Mouse (Mus musculus): Measurements from ENCODE around the gene Iqcb1. TPM values are rescaled to one million over a fixed set of nuclear protein-coding genes. Genes with fewer than 3 reads are reported as not detected.
"Not testable (repeated sequence)": the region's sequence is repeated elsewhere in the genome, so short reads cannot be mapped to it uniquely, and the experiment has no call there.

Iqcb1 gene
- polyA plus RNA-seq, 1 experiment from 2014 or later, result 73.7 TPM

DNA sequence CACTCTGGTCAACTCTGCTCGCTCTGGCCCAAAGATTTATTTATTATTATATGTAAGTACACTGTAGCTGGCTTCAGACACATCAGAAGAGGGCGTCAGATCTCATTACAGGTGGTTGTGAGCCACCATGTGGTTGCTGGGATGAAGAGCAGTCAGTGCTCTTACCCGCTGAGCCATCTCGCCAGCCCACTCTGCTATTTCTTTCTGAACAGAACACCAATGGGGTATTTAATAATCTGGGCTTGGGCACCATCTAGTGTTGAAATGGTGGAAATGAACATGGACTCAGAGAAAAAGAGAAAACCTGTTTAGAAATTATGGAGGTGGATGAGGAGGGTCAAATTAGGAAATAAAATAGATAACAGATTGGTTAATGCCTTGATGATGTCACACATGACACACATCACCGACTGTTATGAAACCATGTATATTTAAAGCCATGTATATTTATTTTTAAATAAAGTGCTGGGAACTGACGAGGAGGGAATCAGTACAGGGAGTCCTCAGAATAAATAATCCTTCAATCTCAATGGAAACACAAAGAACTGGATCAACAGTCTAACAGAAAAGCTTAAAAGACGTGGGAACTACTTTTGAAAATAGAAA, 10.8 kb upstream of the Iqcb1 start:
- 16% methylated on average over 7 of the region's 7 CpGs for WGBS
- peak; percentile 88 for ATAC-seq (ENCODE audit: insufficient number of reproducible peaks, insufficient read depth, low FRiP score, low TSS enrichment, low read depth)
- H3K36me3 ChIP-seq, result no peaks in the 10 kb centered on the region

GRCm38 (mm10) chr16:36820016-36820415, 8.2 kb upstream of the Iqcb1 start:
- Histone ChIP-seq H3K4me1 (replicated peaks) (peaks cover 5% of the 10 kb centered on the region; the same call in 1 of the 2 replicates), H3K27me3 (no peaks in the 10 kb centered on the region), H3K9ac (replicated peaks) (no peak overlapping the region), H3K36me3 (no peaks in the 10 kb centered on the region), H3K27ac (no peak overlapping the region), H3K4me2 (no peak overlapping the region), H3K9me3 (no peaks in the 10 kb centered on the region), H3K4me3 (replicated peaks) (no peak overlapping the region)
- no peak for ATAC-seq (ENCODE audit: insufficient number of reproducible peaks, insufficient read depth, low FRiP score, low TSS enrichment, low read depth)
- 91% methylated on average over 6 of the region's 6 CpGs for WGBS

More for the DNA sequence above, 10.8 kb upstream of the Iqcb1 start:
- no peaks in the 10 kb centered on the region for H3K27me3 ChIP-seq
- no peak overlapping the region for H3K4me3 ChIP-seq (replicated peaks)
- H3K4me1 ChIP-seq (replicated peaks), result peaks cover 5% of the 10 kb centered on the region; the same call in 1 of the 2 replicates
- no peaks in the 10 kb centered on the region for H3K9me3 ChIP-seq
- no peak overlapping the region for H3K27ac ChIP-seq
- H3K9ac ChIP-seq (replicated peaks), result no peak overlapping the region
- no peak overlapping the region for H3K4me2 ChIP-seq

GRCm38 (mm10) chr16:36820747-36821146, 7.4 kb upstream of the Iqcb1 start:
- Histone ChIP-seq H3K27ac (no peak overlapping the region), H3K4me3 (replicated peaks) (no peak overlapping the region), H3K4me2 (no peak overlapping the region), H3K27me3 (no peaks in the 10 kb centered on the region), H3K4me1 (replicated peaks) (peaks cover 5% of the 10 kb centered on the region; the same call in 1 of the 2 replicates), H3K9me3 (no peaks in the 10 kb centered on the region), H3K36me3 (no peaks in the 10 kb centered on the region), H3K9ac (replicated peaks) (no peak overlapping the region)
- 76% methylated on average over 3 of the region's 3 CpGs for WGBS
- ATAC-seq (ENCODE audit: insufficient number of reproducible peaks, insufficient read depth, low FRiP score, low TSS enrichment, low read depth), result no peak

DNA sequence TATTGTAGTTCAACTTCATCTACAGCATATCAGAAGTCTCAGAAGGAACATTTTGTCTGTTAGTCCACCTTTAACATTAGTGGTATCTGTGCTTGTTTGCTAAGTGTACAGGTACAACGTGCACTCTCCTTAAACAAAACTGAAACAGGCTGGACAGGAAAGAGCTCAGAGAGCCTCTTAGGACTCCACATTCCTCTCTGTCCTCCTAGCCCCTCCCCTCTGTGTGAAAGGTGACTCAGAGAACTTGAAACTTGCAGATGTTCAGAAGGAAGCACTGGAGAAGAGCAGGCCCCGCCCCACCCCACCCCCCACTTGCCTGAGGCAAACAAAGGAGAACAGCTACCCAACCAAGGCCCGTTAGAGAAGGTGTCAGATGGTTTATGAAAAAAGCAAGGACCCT, 6.7 kb upstream of the Iqcb1 start:
- no peak overlapping the region for H3K27ac ChIP-seq
- no peak for ATAC-seq (ENCODE audit: insufficient number of reproducible peaks, insufficient read depth, low FRiP score, low TSS enrichment, low read depth)

DNA sequence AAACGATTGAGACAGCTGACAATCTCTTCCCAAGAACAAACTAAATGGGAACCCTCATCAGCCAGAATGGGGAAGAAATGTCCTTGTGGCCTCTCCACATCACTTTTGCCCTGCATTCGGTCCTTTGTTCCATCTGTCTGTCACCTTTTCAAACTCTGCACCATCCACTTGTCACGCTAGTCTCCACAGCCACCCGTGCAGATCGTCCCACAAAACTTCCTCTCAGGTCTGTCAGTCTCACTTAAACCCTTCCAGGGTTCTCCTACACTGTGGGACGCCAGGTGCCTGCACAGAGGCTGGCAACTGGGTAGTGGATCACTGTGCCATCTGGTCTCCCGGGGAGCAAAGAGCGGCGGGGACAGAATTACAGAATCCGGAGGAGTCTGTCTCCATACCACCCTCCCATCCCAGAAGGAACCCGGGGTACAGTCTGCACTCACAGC, 553 bp upstream of the Iqcb1 start:
- H3K9ac ChIP-seq (replicated peaks), result peak overlapping the region; percentile 92
- no peaks in the 10 kb centered on the region for H3K36me3 ChIP-seq
- H3K4me2 ChIP-seq, result peak overlapping the region; percentile 68
- H3K9me3 ChIP-seq, result no peaks in the 10 kb centered on the region
- H3K4me1 ChIP-seq (replicated peaks), result peaks cover 4% of the 10 kb centered on the region; the same call in 1 of the 2 replicates
- H3K27me3 ChIP-seq, result 0 out of 2 replicates have a peak, but pooled peaks cover 3% of the 10 kb centered on the region
- H3K27ac ChIP-seq, result no peak overlapping the region
- 2% methylated on average over 11 of the region's 11 CpGs for WGBS
- peak overlapping the region; percentile 80 for H3K4me3 ChIP-seq (replicated peaks)
- no peak for ATAC-seq (ENCODE audit: insufficient number of reproducible peaks, insufficient read depth, low FRiP score, low TSS enrichment, low read depth)

More for the DNA sequence above, 6.7 kb upstream of the Iqcb1 start:
- H3K27me3 ChIP-seq, result no peaks in the 10 kb centered on the region
- no peak overlapping the region for H3K4me3 ChIP-seq (replicated peaks)
- H3K36me3 ChIP-seq, result no peaks in the 10 kb centered on the region
- no peak overlapping the region for H3K4me2 ChIP-seq
- peaks cover 5% of the 10 kb centered on the region; the same call in 1 of the 2 replicates for H3K4me1 ChIP-seq (replicated peaks)
- no peak overlapping the region for H3K9ac ChIP-seq (replicated peaks)
- H3K9me3 ChIP-seq, result no peaks in the 10 kb centered on the region
- WGBS, result 6% methylated on average over 3 of the region's 3 CpGs

DNA sequence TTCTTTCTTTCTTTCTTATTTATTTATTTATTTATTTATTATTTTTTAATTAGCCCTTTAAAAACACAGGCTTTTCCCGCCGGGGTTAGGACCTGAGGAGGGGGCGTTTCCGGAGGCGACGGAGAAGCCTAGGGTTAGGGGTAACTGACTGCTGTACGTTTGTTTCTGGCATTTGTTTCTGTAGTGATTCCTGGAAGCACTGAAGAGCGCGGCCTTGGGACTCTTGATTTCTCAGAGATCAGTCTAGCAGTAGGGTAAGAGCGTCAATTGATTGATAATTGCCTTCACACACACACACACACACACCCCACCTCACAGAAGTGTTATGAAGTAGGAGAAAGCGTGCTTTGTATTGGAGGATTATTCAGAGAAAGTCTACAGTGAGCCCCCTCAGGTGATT, 635 bp downstream of the Iqcb1 start:
- Histone ChIP-seq H3K36me3 (peaks cover 3% of the 10 kb centered on the region; the same call in 1 of the 2 replicates), H3K27ac (peak overlapping the region; percentile 85), H3K4me2 (peak overlapping the region; percentile 68), H3K9me3 (no peaks in the 10 kb centered on the region), H3K4me1 (replicated peaks) (peaks cover 4% of the 10 kb centered on the region; the same call in 1 of the 2 replicates), H3K27me3 (0 out of 2 replicates have a peak, but pooled peaks cover 3% of the 10 kb centered on the region), H3K9ac (replicated peaks) (peak overlapping the region; percentile 92), H3K4me3 (replicated peaks) (peak overlapping the region; percentile 80)
- 5% methylated on average over 11 of the region's 11 CpGs for WGBS
- ATAC-seq (ENCODE audit: insufficient number of reproducible peaks, insufficient read depth, low FRiP score, low TSS enrichment, low read depth), result no peak

DNA sequence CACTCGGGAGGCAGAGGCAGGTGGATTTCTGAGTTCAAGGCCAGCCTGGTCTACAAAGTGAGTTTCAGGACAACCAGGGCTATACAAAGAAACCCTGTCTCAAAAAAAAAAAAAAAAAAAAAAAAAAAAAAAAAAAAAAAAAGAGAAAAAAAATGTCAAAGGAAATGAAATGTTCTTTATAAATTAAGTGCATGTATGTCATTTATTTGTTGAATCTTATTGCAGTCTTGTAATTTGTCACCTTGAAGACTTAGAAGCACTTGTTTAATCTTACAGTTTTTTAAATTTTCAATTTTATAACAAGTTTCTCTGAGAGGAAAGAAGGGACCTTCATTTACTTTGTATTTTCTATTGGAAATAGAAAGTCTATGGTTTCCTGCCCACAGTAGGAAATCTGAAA, 18.7 kb downstream of the Iqcb1 start:
- not testable (repeated sequence) for H3K27ac ChIP-seq; ATAC-seq (ENCODE audit: insufficient number of reproducible peaks, insufficient read depth, low FRiP score, low TSS enrichment, low read depth); H3K9me3 ChIP-seq; H3K4me2 ChIP-seq; H3K4me3 ChIP-seq (replicated peaks); H3K9ac ChIP-seq (replicated peaks); H3K4me1 ChIP-seq (replicated peaks); H3K27me3 ChIP-seq
- peaks cover 31% of the 10 kb centered on the region for H3K36me3 ChIP-seq
- WGBS, result 91% methylated on average over 1 of the region's 1 CpGs

GRCm38 (mm10) chr16:36851202-36851601, 23.0 kb downstream of the Iqcb1 start:
- H3K9me3 ChIP-seq, result no peaks in the 10 kb centered on the region
- no peak overlapping the region for H3K9ac ChIP-seq (replicated peaks)
- H3K36me3 ChIP-seq, result peaks cover 41% of the 10 kb centered on the region
- H3K4me3 ChIP-seq (replicated peaks), result no peak overlapping the region
- no peaks in the 10 kb centered on the region for H3K27me3 ChIP-seq
- 96% methylated on average over 3 of the region's 3 CpGs for WGBS
- H3K4me1 ChIP-seq (replicated peaks), result no peaks in the 10 kb centered on the region
- no peak overlapping the region for H3K27ac ChIP-seq
- ATAC-seq (ENCODE audit: insufficient number of reproducible peaks, insufficient read depth, low FRiP score, low TSS enrichment, low read depth), result no peak
- H3K4me2 ChIP-seq, result no peak overlapping the region

GRCm38 (mm10) chr16:36863585-36863984, 35.4 kb downstream of the Iqcb1 start:
- Histone ChIP-seq H3K4me3 (replicated peaks) (no peak overlapping the region), H3K27me3 (no peaks in the 10 kb centered on the region), H3K36me3 (peaks cover 54% of the 10 kb centered on the region), H3K9me3 (no peaks in the 10 kb centered on the region), H3K4me2 (no peak overlapping the region), H3K27ac (no peak overlapping the region), H3K9ac (replicated peaks) (no peak overlapping the region), H3K4me1 (replicated peaks) (no peaks in the 10 kb centered on the region)
- 89% methylated on average over 3 of the region's 3 CpGs for WGBS
- no peak for ATAC-seq (ENCODE audit: insufficient number of reproducible peaks, insufficient read depth, low FRiP score, low TSS enrichment, low read depth)

DNA sequence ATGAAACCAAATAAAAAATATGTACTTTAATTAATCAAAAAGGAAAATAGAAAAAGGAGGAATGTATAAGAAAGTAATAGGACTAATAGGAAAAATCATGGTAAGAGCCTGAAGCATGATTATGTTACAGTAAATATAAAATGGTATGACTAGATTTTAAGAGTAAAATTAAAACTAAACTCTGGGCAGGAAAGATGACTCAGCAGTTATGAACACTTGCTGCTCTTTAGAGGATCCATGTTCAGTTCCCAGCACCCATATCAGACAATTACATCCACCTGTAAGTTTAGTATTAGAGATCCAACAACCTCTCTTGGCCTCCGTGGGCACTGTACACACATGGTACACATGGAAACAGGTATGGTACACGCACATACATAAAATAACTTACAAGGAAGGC, 41.3 kb downstream of the Iqcb1 start:
- H3K27ac ChIP-seq, result no peak overlapping the region
- WGBS, result 93% methylated on average over 2 of the region's 2 CpGs
- no peaks in the 10 kb centered on the region for H3K9me3 ChIP-seq
- H3K4me1 ChIP-seq (replicated peaks), result peaks cover 6% of the 10 kb centered on the region
- H3K4me3 ChIP-seq (replicated peaks), result no peak overlapping the region
- no peak for ATAC-seq (ENCODE audit: insufficient number of reproducible peaks, insufficient read depth, low FRiP score, low TSS enrichment, low read depth)
- peaks cover 68% of the 10 kb centered on the region for H3K36me3 ChIP-seq
- no peak overlapping the region for H3K9ac ChIP-seq (replicated peaks)
- H3K27me3 ChIP-seq, result no peaks in the 10 kb centered on the region
- no peak overlapping the region for H3K4me2 ChIP-seq

DNA sequence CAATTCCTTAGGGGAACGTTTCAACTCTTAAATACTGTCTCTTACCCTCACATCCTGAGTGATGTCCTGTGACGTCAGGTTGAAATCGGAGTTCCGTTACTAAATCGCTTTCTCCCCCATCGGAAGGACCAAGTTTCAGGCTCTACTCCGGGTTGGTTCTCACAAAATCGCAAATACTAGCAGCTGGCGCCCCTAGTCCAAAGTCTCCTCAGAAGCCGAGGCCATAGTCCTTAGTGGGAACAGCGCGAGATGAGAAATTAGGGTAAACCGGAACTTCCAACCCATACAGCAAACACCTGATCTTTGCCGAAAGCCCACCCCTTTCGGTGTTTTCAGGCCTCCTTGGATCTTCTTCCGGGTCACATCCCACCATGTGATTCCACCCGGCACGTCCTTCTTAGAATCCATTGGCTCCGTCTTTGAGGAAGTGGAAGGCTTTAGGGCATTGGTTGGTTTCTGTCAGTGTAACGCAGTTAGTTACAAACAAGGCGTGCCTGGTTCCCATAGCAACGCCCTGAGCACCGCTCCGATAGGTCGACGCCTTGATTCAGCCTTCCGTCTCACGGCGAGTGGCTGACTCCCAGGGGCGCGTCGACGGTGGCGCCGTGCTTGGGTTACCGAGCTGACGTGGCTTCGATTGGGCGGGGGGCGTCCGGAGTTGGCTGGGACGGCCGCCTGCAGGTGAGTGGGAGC, 46.5 kb downstream of the Iqcb1 start, which contains the start of the genes Eaf2 and Golgb1:
Gene Eaf2, minus strand, starts transcription at position 421 of the 693 bp plus-strand sequence.
Gene Golgb1, plus strand, starts transcription at position 558 of the 693 bp plus-strand sequence.
- under 1% methylated on average over 43 of the region's 43 CpGs for WGBS
- peak; percentile 100 for ATAC-seq (ENCODE audit: insufficient number of reproducible peaks, insufficient read depth, low FRiP score, low TSS enrichment, low read depth)
- peak within 1 kb of the TSS; percentile 88 for H3K9ac ChIP-seq (replicated peaks)
- H3K9me3 ChIP-seq, result no peaks in the 10 kb centered on the region
- H3K4me3 ChIP-seq (replicated peaks), result peak within 1 kb of the TSS; percentile 96
- peaks cover 18% of the 10 kb centered on the region for H3K4me1 ChIP-seq (replicated peaks)
- H3K4me2 ChIP-seq, result peak within 1 kb of the TSS; percentile 69
- H3K27me3 ChIP-seq, result no peaks in the 10 kb centered on the region
- H3K27ac ChIP-seq, result peak within 1 kb of the TSS; percentile 84
- peaks cover 28% of the 10 kb centered on the region for H3K36me3 ChIP-seq
